Mouse (Mus musculus) limb, embryonic 13.5 days (tissue): Measurements from ENCODE around the gene Aplp1. TPM values are rescaled to one million over a fixed set of nuclear protein-coding genes. Genes with fewer than 3 reads are reported as not detected.

Experiments used
- ATAC-seq: fragments of 200-750 bp; cut with Nextera tagmentation; 2 replicates; pipeline ENCODE4 v1.8.0; 2017; ENCODE audit warnings: low read depth, moderate number of reproducible peaks, moderate TSS enrichment; ENCODE audit not compliant: low FRiP score
- H3K27ac ChIP-seq: fragments of 300-500 bp; sonication (generic); 2 replicates; pipeline ENCODE4 v1.5.1; 2015; ENCODE audit warnings: inconsistent platforms, mild to moderate bottlenecking, moderate library complexity
- H3K27me3 ChIP-seq: fragments of 300-500 bp; sonication (generic); 2 replicates; pipeline ENCODE4 v1.6.1; 2015; ENCODE audit warnings: mild to moderate bottlenecking, inconsistent platforms
- H3K36me3 ChIP-seq: fragments of 300-500 bp; sonication (generic); 2 replicates; pipeline ENCODE4 v1.6.1; 2015; ENCODE audit warnings: inconsistent platforms, mild to moderate bottlenecking, moderate library complexity
- H3K4me1 ChIP-seq: fragments of 300-500 bp; sonication (generic); 2 replicates; pipeline ENCODE4 v1.6.1; 2015; ENCODE audit warnings: inconsistent platforms
- H3K4me2 ChIP-seq: fragments of 300-500 bp; sonication (generic); replicated peaks from 2 replicates; pipeline ENCODE4 v1.6.1; 2015; ENCODE audit warnings: inconsistent platforms, mild to moderate bottlenecking, moderate library complexity
- H3K4me3 ChIP-seq: fragments of 300-500 bp; sonication (generic); 2 replicates; pipeline ENCODE4 v1.5.1; 2015; ENCODE audit warnings: moderate library complexity, mild to moderate bottlenecking, inconsistent platforms
- H3K9ac ChIP-seq: fragments of 300-500 bp; sonication (generic); 2 replicates; pipeline ENCODE4 v1.6.1; 2015; ENCODE audit warnings: mild to moderate bottlenecking, inconsistent platforms
- H3K9me3 ChIP-seq: fragments of 300-500 bp; sonication (generic); 2 replicates; pipeline ENCODE4 v1.6.1; 2016; ENCODE audit warnings: inconsistent platforms
- WGBS: fragments of 180-500 bp; shearing (Covaris S2); methylation state at CpG from one replicate; pipeline ENCODE4 v1.1.7; 2015; 5-methylcytosine and 5-hydroxymethylcytosine counted together
- polyA plus RNA-seq: library from polyadenylated mRNA; unstranded; fragments of >200 nt; fragmentation: Nextera tagmentation; extraction: Ambion mirVana; gene quantifications from 2 replicates; pipeline ENCODE4 v1.2.1, GENCODE M21; 2015

Gene Aplp1
- polyA plus RNA-seq, 1 experiment from 2014 or later = 44.2 TPM

DNA sequence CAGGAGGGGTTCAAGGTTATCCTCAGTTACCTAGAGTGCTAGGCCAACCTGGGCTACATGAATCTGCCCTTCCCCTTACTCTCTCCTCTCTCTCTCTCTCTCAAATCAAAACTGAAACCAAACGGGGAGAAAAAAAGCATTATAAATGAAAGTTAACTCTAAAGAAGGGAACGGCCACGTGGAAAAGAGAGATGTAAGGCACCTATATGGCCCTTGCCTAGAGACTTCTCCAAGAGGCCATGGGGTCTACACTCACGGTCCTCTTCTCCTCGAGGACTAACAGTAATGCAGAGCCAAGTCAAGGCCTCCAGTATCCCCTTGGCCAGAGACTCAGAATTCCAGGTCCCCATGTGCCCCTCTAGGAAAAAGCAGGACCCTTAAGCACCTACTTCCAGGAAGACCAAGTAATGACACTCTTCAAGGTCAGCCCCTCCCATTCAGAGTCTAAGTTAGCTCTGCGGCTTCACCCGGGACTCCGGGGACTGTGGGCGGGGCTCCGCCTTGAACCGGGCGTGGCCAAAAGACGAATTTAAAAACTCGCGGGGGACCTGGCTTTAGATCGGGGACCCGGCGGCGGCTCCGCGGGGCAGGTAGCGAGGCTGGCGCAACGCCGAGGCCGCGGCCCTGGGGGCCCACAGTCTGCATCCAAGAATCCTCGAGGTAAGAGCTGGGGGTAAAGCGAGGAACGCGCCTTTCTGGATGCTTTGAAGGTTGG is 24.0 kb downstream of the Aplp1 start, which contains the start of gene Nfkbid:
Gene Nfkbid (plus strand): TSS at position 558 of the 715 bp plus-strand sequence.
- WGBS = 12% methylated on average over 31 of the region's 31 CpGs
- peak within 1 kb of the TSS; percentile 63 for H3K4me3 ChIP-seq
- no peak for ATAC-seq
- peaks cover 10% of the 10 kb centered on the region; the same call in 1 of the 2 replicates for H3K36me3 ChIP-seq
- H3K4me2 ChIP-seq = peak within 1 kb of the TSS; percentile 95
- H3K27ac ChIP-seq = no peak within 1 kb of the TSS
- peaks cover 19% of the 10 kb centered on the region for H3K4me1 ChIP-seq
- H3K9ac ChIP-seq = peak within 1 kb of the TSS; percentile 72
- H3K27me3 ChIP-seq = peaks cover 43% of the 10 kb centered on the region
- peaks cover 14% of the 10 kb centered on the region for H3K9me3 ChIP-seq

DNA sequence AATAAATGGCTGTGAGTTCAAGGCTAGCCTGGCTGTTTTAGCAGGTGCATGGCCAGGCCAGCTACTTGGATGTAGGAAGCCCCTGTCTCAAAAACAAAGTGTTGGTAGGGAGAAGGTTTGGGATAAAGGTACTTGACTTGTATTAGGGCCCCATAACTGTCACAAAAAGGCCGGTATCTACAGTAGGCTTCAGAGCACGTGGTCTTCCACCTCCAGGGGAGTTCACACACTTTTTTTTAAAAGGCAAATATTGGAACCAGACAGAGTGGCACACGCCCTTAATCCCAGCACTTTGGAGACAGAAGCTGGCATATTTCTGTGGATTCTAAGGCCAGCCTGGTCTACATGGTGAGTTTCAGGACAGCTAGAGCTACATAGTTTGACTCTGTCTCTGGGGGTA is 24.7 kb downstream of the Aplp1 start:
- 88% methylated on average over 3 of the region's 3 CpGs for WGBS
- H3K27ac ChIP-seq = no peak overlapping the region
- peaks cover 19% of the 10 kb centered on the region for H3K4me1 ChIP-seq
- H3K9me3 ChIP-seq = peaks cover 14% of the 10 kb centered on the region
- H3K27me3 ChIP-seq = peaks cover 43% of the 10 kb centered on the region
- H3K9ac ChIP-seq = no peak overlapping the region
- ATAC-seq = no peak
- H3K4me2 ChIP-seq = no peak overlapping the region
- peaks cover 6% of the 10 kb centered on the region; the same call in 1 of the 2 replicates for H3K36me3 ChIP-seq
- H3K4me3 ChIP-seq = no peak overlapping the region

DNA sequence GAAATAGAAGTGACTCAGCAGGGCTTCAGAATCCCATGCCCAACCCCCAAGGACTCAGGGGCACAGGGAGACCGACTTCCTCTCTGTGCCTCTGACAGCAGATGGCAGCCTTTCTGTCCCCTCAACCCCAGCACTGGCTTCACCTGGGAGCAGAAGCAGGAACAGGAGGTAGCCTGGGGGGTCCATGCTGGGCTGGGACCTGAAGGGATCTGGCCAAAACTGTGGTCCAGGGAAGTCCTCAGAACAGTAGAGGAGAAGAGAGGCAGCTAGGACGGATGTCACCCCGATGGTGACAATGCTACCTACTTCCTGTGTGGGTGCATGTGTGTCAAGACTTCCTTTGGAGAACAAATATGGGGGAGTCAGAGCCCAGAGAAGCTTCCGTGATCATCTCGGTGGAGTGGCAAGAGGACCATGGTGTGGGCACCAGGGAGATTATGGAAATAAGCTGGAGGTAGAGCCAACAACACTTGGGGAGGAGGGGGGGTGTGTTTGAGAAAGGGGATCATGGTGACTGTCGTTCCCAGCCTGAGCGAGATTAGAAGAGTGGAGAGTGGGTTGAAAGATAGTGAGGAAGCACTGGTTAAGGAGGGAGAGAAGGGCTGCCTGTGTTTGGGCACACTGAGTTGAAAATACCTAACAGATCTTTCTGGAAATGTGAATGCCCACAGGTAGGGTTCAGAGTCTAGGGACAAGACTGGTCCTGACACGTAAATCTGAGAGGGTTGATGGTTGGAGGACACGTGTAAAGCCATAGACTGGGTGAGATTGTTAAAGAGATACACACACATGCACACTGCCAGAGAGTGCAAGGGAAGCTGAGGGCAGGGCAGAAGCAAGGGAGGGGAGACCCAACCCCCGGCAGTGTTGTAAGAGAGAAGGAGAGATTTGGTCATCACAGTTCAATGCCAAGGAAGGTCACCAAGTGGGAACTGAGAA is 25.5 kb downstream of the Aplp1 start, which contains the start of gene Hcst:
Gene Hcst (minus strand): TSS at position 294 of the 939 bp plus-strand sequence.
- WGBS = 75% methylated on average over 10 of the region's 10 CpGs
- H3K36me3 ChIP-seq = no peaks in the 10 kb centered on the region
- H3K4me2 ChIP-seq = no peak within 1 kb of the TSS
- peaks cover 19% of the 10 kb centered on the region for H3K4me1 ChIP-seq
- H3K27me3 ChIP-seq = peaks cover 43% of the 10 kb centered on the region
- no peak for ATAC-seq
- no peak within 1 kb of the TSS for H3K9ac ChIP-seq
- peaks cover 14% of the 10 kb centered on the region for H3K9me3 ChIP-seq
- H3K4me3 ChIP-seq = no peak within 1 kb of the TSS
- H3K27ac ChIP-seq = no peak within 1 kb of the TSS

DNA sequence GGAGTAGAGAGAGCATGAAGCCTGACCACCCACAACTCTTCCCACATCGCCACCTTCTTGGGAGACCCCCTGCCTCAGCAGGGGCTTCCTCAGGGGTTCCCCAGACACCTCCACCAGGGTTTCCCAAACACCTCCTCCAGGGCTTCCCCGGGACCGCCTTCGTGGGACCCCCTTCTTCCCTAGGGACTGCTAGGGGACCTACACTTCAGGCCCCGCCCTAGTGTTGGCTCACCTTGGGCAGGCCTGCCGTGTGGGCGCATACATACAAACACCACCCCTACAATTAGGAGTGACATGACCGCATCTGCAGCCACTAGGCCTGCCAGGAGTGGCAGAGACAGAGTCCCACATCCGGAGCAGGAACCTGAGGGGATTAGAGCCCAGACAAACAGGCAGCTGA is 27.5 kb downstream of the Aplp1 start:
- H3K27me3 ChIP-seq = peaks cover 29% of the 10 kb centered on the region
- no peak overlapping the region for H3K9ac ChIP-seq
- ATAC-seq = no peak
- H3K27ac ChIP-seq = no peak overlapping the region
- no peak overlapping the region for H3K4me2 ChIP-seq
- no peak overlapping the region for H3K4me3 ChIP-seq
- WGBS = 67% methylated on average over 9 of the region's 9 CpGs
- H3K36me3 ChIP-seq = no peaks in the 10 kb centered on the region
- peaks cover 12% of the 10 kb centered on the region for H3K4me1 ChIP-seq
- peaks cover 14% of the 10 kb centered on the region for H3K9me3 ChIP-seq

DNA sequence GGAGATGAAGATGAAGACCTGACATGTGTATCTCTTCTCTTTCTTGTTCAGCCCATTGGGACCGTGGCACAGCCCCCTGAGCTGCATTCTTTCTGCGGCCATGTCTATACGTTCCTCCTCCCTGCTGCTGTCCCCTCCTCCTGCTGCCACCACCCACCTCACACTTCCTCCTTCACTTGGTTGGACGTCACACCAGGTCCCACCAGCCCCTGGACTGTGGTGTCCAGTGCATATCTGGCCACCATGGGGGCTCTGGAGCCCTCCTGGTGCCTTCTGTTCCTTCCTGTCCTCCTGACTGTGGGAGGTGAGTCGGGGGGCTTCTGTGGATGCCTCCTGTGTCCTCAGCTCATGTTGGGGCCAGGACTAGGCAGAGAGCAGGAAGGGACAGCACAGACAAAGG is 31.7 kb downstream of the Aplp1 start, which contains the start of gene Tyrobp:
Gene Tyrobp (plus strand): TSS at position 165 of the 400 bp plus-strand sequence.
- no peak within 1 kb of the TSS for H3K9ac ChIP-seq
- no peak within 1 kb of the TSS for H3K27ac ChIP-seq
- H3K27me3 ChIP-seq = peaks cover 9% of the 10 kb centered on the region; the same call in 1 of the 2 replicates
- peaks cover 4% of the 10 kb centered on the region; the same call in 1 of the 2 replicates for H3K9me3 ChIP-seq
- no peak for ATAC-seq
- H3K4me3 ChIP-seq = no peak within 1 kb of the TSS
- H3K4me1 ChIP-seq = no peaks in the 10 kb centered on the region
- no peak within 1 kb of the TSS for H3K4me2 ChIP-seq
- WGBS = 63% methylated on average over 5 of the region's 5 CpGs
- H3K36me3 ChIP-seq = no peaks in the 10 kb centered on the region

DNA sequence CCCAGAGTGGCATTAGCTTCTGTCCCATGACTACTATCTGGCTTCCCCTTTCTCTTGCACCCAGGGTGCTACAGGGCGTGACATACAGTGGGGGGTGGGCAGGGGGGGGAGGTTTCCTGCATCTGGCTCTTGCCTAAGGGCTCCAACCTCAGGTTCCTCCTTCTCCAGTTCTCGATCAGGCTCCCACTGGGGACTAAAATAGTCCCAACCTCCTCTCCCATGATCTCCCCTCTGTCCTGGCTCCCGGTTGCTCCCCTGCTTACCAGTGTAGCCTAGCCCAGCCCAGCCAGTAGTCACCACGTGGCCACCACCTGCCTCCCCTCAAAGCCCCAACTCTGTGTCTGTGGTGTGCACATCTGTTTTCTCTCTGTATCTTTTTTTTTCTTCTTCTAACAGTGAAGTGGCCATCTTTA is 32.6 kb downstream of the Aplp1 start:
- WGBS = 42% methylated on average over 4 of the region's 4 CpGs
- no peak overlapping the region for H3K9ac ChIP-seq
- no peak for ATAC-seq
- H3K27me3 ChIP-seq = peaks cover 9% of the 10 kb centered on the region; the same call in 1 of the 2 replicates
- no peak overlapping the region for H3K27ac ChIP-seq
- no peaks in the 10 kb centered on the region for H3K36me3 ChIP-seq
- no peaks in the 10 kb centered on the region for H3K9me3 ChIP-seq
- H3K4me1 ChIP-seq = no peaks in the 10 kb centered on the region
- no peak overlapping the region for H3K4me2 ChIP-seq
- no peak overlapping the region for H3K4me3 ChIP-seq

DNA sequence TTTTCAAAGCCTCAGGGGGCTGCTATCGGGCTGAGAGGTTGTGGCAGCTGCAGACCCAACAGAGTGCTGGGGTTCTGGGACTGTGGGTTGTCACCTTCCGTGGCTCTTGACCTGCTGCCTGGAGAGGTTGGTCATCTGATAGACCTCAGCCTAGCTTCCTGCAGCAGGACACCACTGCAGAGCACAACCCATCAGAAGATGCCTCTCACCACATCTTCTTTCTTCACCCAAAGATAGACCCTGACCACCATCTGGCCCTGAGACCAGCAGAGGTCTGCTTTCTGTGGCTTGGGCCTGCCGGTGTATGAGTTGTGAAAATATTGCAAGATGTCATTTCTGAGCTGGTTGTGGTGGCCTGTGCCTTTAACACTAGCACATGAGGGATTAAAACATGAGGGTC is 34.3 kb downstream of the Aplp1 start:
- H3K27me3 ChIP-seq = peaks cover 9% of the 10 kb centered on the region; the same call in 1 of the 2 replicates
- H3K4me1 ChIP-seq = no peaks in the 10 kb centered on the region
- no peaks in the 10 kb centered on the region for H3K36me3 ChIP-seq
- no peaks in the 10 kb centered on the region for H3K9me3 ChIP-seq
- H3K4me3 ChIP-seq = no peak overlapping the region
- no peak for ATAC-seq
- H3K9ac ChIP-seq = no peak overlapping the region
- 73% methylated on average over 3 of the region's 3 CpGs for WGBS
- H3K4me2 ChIP-seq = no peak overlapping the region
- H3K27ac ChIP-seq = no peak overlapping the region

DNA sequence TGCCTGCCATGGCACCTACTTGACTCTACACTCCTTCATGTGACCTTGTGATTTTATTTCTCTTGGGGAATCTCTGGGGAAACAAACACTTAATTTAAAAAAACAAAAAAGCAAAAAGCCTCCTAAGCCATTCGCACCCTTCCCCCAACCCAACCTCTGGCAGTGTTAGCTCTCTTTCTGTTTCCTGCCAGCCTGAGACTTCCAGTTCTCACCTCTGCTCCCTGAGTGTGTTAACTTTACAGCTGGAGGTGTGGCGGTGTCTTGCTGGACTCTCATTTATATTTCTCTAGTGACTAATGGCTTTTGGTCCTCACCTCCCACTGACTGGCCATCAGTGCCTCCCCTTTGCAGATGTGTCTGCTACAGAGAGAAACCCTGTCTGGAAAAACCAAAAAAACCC is 35.5 kb downstream of the Aplp1 start:
- 42% methylated on average over 2 of the region's 2 CpGs for WGBS
- peaks cover 9% of the 10 kb centered on the region; the same call in 1 of the 2 replicates for H3K27me3 ChIP-seq
- no peak overlapping the region for H3K27ac ChIP-seq
- H3K4me3 ChIP-seq = no peak overlapping the region
- H3K4me1 ChIP-seq = no peaks in the 10 kb centered on the region
- H3K9ac ChIP-seq = no peak overlapping the region
- no peaks in the 10 kb centered on the region for H3K9me3 ChIP-seq
- no peak for ATAC-seq
- no peaks in the 10 kb centered on the region for H3K36me3 ChIP-seq
- no peak overlapping the region for H3K4me2 ChIP-seq

DNA sequence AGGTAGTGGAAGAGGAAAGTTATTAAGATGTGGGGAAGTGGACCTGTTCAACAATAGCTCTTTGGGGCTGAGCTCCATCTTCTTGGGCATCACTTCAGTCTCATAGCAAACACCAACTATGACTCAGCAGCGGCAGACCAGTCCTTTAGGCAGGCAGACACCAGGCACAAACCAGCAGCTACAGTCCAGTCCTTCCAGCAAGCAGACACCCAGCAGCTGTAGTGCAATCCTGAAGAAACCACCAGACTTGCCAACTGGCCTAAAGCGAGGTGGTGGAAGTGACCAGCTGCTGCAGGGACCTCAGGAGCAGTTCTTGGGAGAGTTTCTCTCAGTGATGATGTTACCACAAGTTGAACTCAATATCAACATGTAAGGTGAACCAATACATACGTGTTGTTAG is 36.7 kb downstream of the Aplp1 start:
- Histone ChIP-seq H3K9me3 (no peaks in the 10 kb centered on the region), H3K4me3 (no peak overlapping the region), H3K9ac (no peak overlapping the region), H3K27ac (no peak overlapping the region), H3K4me1 (no peaks in the 10 kb centered on the region), H3K4me2 (no peak overlapping the region), H3K36me3 (no peaks in the 10 kb centered on the region), H3K27me3 (peaks cover 9% of the 10 kb centered on the region; the same call in 1 of the 2 replicates)
- 82% methylated on average over 3 of the region's 3 CpGs for WGBS
- ATAC-seq = no peak

DNA sequence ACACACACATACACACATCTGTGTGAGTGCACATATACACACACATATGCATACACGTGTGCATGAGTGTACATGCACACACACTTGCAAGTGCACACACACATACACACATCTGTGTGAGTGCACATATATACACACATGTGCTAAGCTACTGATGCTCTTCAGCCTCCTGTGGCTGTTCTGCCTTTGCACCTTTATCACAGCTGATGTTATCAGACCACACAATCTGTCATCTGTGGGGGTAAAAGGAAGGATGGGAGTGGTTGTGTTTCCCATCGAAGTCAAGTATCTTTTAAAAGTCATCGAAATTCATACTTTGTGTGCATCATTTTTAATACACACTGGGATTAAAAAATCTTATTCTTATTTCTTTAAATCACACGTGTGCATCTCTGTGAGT is 43.0 kb downstream of the Aplp1 start:
- Histone ChIP-seq H3K4me3 (no peak overlapping the region), H3K4me1 (no peaks in the 10 kb centered on the region), H3K36me3 (no peaks in the 10 kb centered on the region), H3K27me3 (no peaks in the 10 kb centered on the region), H3K9ac (no peak overlapping the region), H3K9me3 (no peaks in the 10 kb centered on the region), H3K27ac (no peak overlapping the region), H3K4me2 (no peak overlapping the region)
- 66% methylated on average over 4 of the region's 4 CpGs for WGBS
- ATAC-seq = no peak

DNA sequence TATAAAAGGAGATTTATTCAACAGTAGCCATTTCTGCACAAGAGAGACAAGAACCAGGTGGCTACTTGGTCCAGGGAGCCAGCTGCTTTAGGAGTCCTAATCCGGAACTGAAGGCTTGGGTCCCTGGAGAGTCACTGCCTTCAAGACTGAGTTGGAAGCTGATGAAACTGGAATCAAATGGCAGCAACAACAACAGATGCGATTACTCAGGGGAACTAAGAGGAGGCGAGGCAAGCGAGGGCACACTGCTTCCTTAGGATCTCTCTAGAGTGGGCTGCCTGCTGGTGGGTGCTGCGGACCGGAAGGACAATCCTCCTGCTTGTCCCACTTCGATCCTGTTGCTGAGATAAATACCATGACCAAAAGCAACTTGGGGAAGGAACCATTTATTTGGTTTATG is 45.7 kb downstream of the Aplp1 start:
- Histone ChIP-seq H3K9me3 (no peaks in the 10 kb centered on the region), H3K27ac (no peak overlapping the region), H3K36me3 (no peaks in the 10 kb centered on the region), H3K4me3 (no peak overlapping the region), H3K27me3 (no peaks in the 10 kb centered on the region), H3K4me2 (no peak overlapping the region), H3K4me1 (no peaks in the 10 kb centered on the region), H3K9ac (no peak overlapping the region)
- ATAC-seq = no peak
- WGBS = 64% methylated on average over 7 of the region's 7 CpGs

DNA sequence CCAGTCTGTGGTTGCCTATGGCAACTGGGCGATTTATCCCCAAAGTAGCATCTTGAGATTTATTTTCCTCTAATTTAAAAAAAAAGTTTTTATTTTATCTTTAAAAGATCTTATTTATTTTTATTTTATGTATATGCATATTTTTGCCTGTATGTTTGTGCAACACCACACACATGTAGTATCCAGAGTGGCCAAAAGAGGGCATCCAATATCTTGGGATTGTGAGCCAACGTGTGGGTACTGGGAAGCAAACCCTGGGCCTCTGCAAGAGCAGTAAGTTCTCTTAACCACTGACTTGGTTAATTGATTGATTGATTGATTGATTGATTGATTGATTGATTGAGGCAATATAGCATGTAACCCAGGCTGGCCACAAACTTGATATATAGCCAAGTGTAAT is 50.5 kb downstream of the Aplp1 start:
- no peaks in the 10 kb centered on the region for H3K36me3 ChIP-seq
- no peak overlapping the region for H3K9ac ChIP-seq
- no peak for ATAC-seq
- H3K9me3 ChIP-seq = no peaks in the 10 kb centered on the region
- H3K27ac ChIP-seq = no peak overlapping the region
- H3K4me2 ChIP-seq = no peak overlapping the region
- H3K4me1 ChIP-seq = no peaks in the 10 kb centered on the region
- no peak overlapping the region for H3K4me3 ChIP-seq
- WGBS = 35% methylated on average over 2 of the region's 2 CpGs
- no peaks in the 10 kb centered on the region for H3K27me3 ChIP-seq
